Mouse (Mus musculus): ENCODE measurements at regions not wholly inside any gene's neighbourhood (a gene's known extent, or its start where the extent isn't known, plus 50 kb on each side); places are given as distances from the start of the nearest gene placed in this dataset.
A peak's percentile ranks its signal among the peaks of the same experiment; 100 is the strongest.

GRCm38 (mm10) chr6:41091177-41091829, 56.0 kb upstream of the 2210010C04Rik start:
- TF ChIP-seq CTCF (IDR thresholded peaks at IDR 0.05 in 2 of 3, conservative IDR thresholded peaks at IDR 0.05 in 1 of 3; ENCODE audit: control insufficient read depth in 1 of 3, insufficient read depth in 1 of 3, low read depth in 2 of 3, low read length in 3 of 3, poor library complexity in 1 of 3, severe bottlenecking in 1 of 3) = peak in 2 of 3 experiments; percentile 19 to 37; a peak in 2 of 6 replicates
- TF ChIP-seq E2F4 (IDR thresholded peaks at IDR 0.05; ENCODE audit: borderline replicate concordance, low read depth, low read length) = no peak
- TF ChIP-seq POLR2A (IDR thresholded peaks at IDR 0.05; ENCODE audit: control insufficient read depth in 1 of 2, insufficient read depth in 1 of 2, low read depth in 1 of 2, low read length in 2 of 2, poor library complexity in 1 of 2) = no peak
- no peak for TF ChIP-seq MXI1 (IDR thresholded peaks at IDR 0.05; ENCODE audit: low read depth, low read length)
- no peak for TF ChIP-seq USF2 (IDR thresholded peaks at IDR 0.05; ENCODE audit: borderline replicate concordance in 1 of 2, insufficient read depth in 1 of 2, low read depth in 1 of 2, low read length in 2 of 2)
- no peak for TF ChIP-seq TCF12 (IDR thresholded peaks at IDR 0.05; ENCODE audit: low read depth, low read length)
- no peak for TF ChIP-seq KAT2A (conservative IDR thresholded peaks at IDR 0.05; ENCODE audit: low read depth, low read length)
- TF ChIP-seq SIN3A (IDR thresholded peaks at IDR 0.05; ENCODE audit: low read length) = no peak
- no peak for TF ChIP-seq POLR2AphosphoS2 (IDR thresholded peaks at IDR 0.05; ENCODE audit: low read length)
- TF ChIP-seq NELFE (IDR thresholded peaks at IDR 0.05; ENCODE audit: low read depth, low read length) = no peak
- TF ChIP-seq NRF1 (IDR thresholded peaks at IDR 0.05; ENCODE audit: insufficient read depth, low read depth, low read length, poor library complexity, severe bottlenecking) = no peak
- TF ChIP-seq CHD2 (IDR thresholded peaks at IDR 0.05; ENCODE audit: low read length) = no peak
- TF ChIP-seq BHLHE40 (IDR thresholded peaks at IDR 0.05; ENCODE audit: borderline replicate concordance, low read depth, low read length) = no peak
